Mouse (Mus musculus) midbrain, postnatal 0 days (tissue): ENCODE measurements around the gene Gm973. TPM values are rescaled to one million over a fixed set of nuclear protein-coding genes. Genes with fewer than 3 reads are reported as not detected.

ENCODE experiments used
- ATAC-seq: fragments of 200-750 bp; cut with Nextera tagmentation; 2 replicates; pipeline ENCODE4 v1.8.0; 2017; ENCODE audit warnings: moderate number of reproducible peaks, mild to moderate bottlenecking, moderate TSS enrichment, moderate library complexity; ENCODE audit not compliant: low FRiP score
- DNase-seq: peaks from one replicate; pipeline ENCODE4 v3.0.0-alpha.2; 2015; ENCODE audit warnings: low spot score
- H3K27ac ChIP-seq: fragments of 300-500 bp; sonication (generic); 2 replicates; pipeline ENCODE4 v1.5.1; 2014; ENCODE audit warnings: low read depth, mild to moderate bottlenecking, low read length, mixed read lengths
- H3K27me3 ChIP-seq: fragments of 300-500 bp; sonication (generic); 2 replicates; pipeline ENCODE4 v1.6.1; 2014; ENCODE audit warnings: low read length, control low read depth, mixed read lengths; ENCODE audit not compliant: insufficient read depth
- H3K36me3 ChIP-seq: fragments of 300-500 bp; sonication (generic); 2 replicates; pipeline ENCODE4 v1.6.1; 2014; ENCODE audit warnings: low read length, control low read depth, mixed read lengths; ENCODE audit not compliant: insufficient read depth
- H3K4me1 ChIP-seq: fragments of 300-500 bp; sonication (generic); 2 replicates; pipeline ENCODE4 v1.6.1; 2014; ENCODE audit warnings: mild to moderate bottlenecking, control low read depth, antibody characterized with exemption, low read length, mixed read lengths; ENCODE audit not compliant: insufficient read depth
- H3K4me2 ChIP-seq: fragments of 300-500 bp; sonication (generic); 2 replicates; pipeline ENCODE4 v1.6.1; 2014; ENCODE audit warnings: low read depth, mild to moderate bottlenecking, low read length, mixed read lengths; ENCODE audit not compliant: poor library complexity, severe bottlenecking
- H3K4me3 ChIP-seq: fragments of 300-500 bp; sonication (generic); 2 replicates; pipeline ENCODE4 v1.5.1; 2014; ENCODE audit warnings: low read depth, mild to moderate bottlenecking, low read length, moderate library complexity
- H3K9ac ChIP-seq: fragments of 300-500 bp; sonication (generic); replicated peaks from 2 replicates; pipeline ENCODE4 v1.6.1; 2014; ENCODE audit warnings: mild to moderate bottlenecking, low read length, moderate library complexity, mixed read lengths; ENCODE audit not compliant: poor library complexity, severe bottlenecking
- H3K9me3 ChIP-seq: fragments of 300-500 bp; sonication (generic); 2 replicates; pipeline ENCODE4 v1.6.1; 2016; ENCODE audit warnings: low read length, control low read depth
- CTCF ChIP-seq: IDR thresholded peaks from 2 replicates; pipeline ENCODE4 v1.5.1; 2016; ENCODE audit warnings: antibody characterized with exemption, mild to moderate bottlenecking
- WGBS: fragments of 180-500 bp; shearing (Covaris S2); extraction: QIAGEN DNeasy Blood & Tissue Kit; methylation state at CpG from one replicate; pipeline ENCODE4 v1.1.7; 2014; 5-methylcytosine and 5-hydroxymethylcytosine counted together
- polyA plus RNA-seq: library from polyadenylated mRNA; unstranded; fragments of >200 nt; fragmentation: Nextera tagmentation; extraction: Ambion mirVana; gene quantifications from 2 replicates; pipeline ENCODE4 v1.2.1, GENCODE M21; 2015
- total RNA-seq: library from RNA; depleted of rRNA; stranded (reverse); fragments of >200 nt; gene quantifications from 2 replicates; pipeline ENCODE4 v1.2.3, GENCODE M21; 2014; rRNA removed

The Gm973 gene
- total and polyA plus RNA-seq, 2 experiments from 2014 or later: 7.5 to 15.0 TPM

DNA sequence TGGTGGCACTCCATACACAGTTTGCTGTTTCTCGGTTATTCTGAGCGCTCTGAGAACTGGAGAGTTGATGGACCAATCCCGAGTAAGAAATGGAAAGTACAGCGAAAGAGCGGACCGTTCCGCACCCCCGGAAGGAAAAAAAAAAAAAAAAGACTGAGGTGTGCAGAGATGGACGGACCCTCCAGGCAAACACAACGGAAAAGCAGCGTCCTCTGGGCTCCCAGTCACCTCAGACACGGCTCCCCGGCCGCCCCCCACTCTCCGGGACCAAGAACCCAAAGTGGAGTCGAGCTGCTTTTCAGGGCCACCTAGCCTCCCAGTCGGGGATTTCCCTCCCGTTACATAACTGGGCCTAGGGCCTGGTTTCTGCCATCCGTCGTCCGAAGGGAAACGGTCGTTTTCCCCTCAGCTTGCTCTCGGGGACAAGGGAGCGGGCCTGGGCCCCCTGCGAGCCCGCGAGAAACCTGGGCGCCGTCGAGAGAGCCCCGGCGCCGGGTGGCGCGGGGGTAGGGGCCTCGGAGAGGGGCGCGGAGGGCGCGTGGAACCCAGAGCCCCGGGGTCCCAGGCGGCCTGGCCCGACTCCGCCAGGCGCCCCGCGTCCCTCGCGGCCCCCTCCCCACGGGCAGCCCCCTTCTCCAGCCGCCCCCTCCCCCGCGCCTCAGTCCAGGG lies 154.0 kb downstream of the Gm973 start:
- Histone ChIP-seq H3K9ac (peak overlapping the region; percentile 96), H3K9me3 (no peaks in the 10 kb centered on the region), H3K36me3 (no peaks in the 10 kb centered on the region), H3K4me2 (peak overlapping the region; percentile 85), H3K4me1 (no peaks in the 10 kb centered on the region), H3K27me3 (no peaks in the 10 kb centered on the region), H3K4me3 (peak overlapping the region; percentile 96), H3K27ac (peak overlapping the region; percentile 85)
- DNase-seq (peak; percentile 10), ATAC-seq (no peak; the same call in none of the 2 replicates)
- WGBS: under 1% methylated on average over 39 of the region's 54 CpGs
- no peak for TF ChIP-seq CTCF

- ATAC-seq (peak; percentile 95), DNase-seq (peak; percentile 95)
- TF ChIP-seq CTCF: no peak
- under 1% methylated on average over 36 of the region's 36 CpGs for whole genome bisulfite sequencing
- H3K4me3 ChIP-seq: peak within 1 kb of the TSS; percentile 96
- H3K9me3 ChIP-seq: no peaks in the 10 kb centered on the region
- H3K36me3 ChIP-seq: no peaks in the 10 kb centered on the region
- H3K4me2 ChIP-seq: peak within 1 kb of the TSS; percentile 85
- H3K27me3 ChIP-seq: no peaks in the 10 kb centered on the region
- peak within 1 kb of the TSS; percentile 96 for H3K9ac ChIP-seq
- peak within 1 kb of the TSS; percentile 85 for H3K27ac ChIP-seq
- H3K4me1 ChIP-seq: no peaks in the 10 kb centered on the region
These were observed 154.6 kb downstream of the Gm973 start, which contains the start of gene Sumo1 for GRCm38 (mm10) chr1:59670641-59671168. Sumo1 (minus strand) TSS chr1:59670834.

DNA sequence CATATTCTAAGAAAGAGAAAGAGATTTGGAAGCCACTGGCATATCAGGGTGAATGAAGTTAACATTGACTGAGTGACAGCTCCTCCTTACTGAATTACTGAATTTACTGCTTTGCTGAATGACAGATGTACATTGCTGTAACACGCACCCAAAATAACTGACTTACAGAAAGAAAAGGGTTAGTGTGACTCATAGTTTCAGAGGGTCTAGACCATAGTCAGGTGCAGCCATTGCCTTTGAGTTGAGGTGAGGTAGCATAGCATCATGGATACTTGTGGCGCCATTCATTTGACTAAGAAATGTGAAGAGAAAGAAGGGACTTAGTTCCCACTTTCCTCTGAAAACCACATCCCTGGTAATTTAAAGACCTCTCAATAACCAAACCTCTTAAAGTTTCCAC lies 157.6 kb downstream of the Gm973 start:
- no peak overlapping the region for H3K4me2 ChIP-seq
- 95% methylated on average over 2 of the region's 2 CpGs for WGBS
- no peak for ATAC-seq

GRCm38 (mm10) chr1:59683926-59684818 lies 168.1 kb downstream of the Gm973 start:
- H3K4me3 ChIP-seq: peak overlapping the region; percentile 67
- no peak overlapping the region for H3K27ac ChIP-seq
- no peaks in the 10 kb centered on the region for H3K9me3 ChIP-seq
- 0 out of 2 replicates have a peak overlapping the region, but pooled peaks have one; percentile 36 for H3K9ac ChIP-seq
- no peaks in the 10 kb centered on the region for H3K36me3 ChIP-seq
- H3K4me1 ChIP-seq: peaks cover 10% of the 10 kb centered on the region
- peak; percentile 50 for ATAC-seq
- peak overlapping the region; percentile 64 for H3K4me2 ChIP-seq
- DNase-seq: no peak
- H3K27me3 ChIP-seq: 0 out of 2 replicates have a peak, but pooled peaks cover 5% of the 10 kb centered on the region
- TF ChIP-seq CTCF: no peak
- WGBS: 11% methylated on average over 11 of the region's 11 CpGs

More for the DNA sequence above, 157.6 kb downstream of the Gm973 start:
- no peak for TF ChIP-seq CTCF
- Histone ChIP-seq H3K36me3 (no peaks in the 10 kb centered on the region), H3K4me1 (no peaks in the 10 kb centered on the region), H3K9me3 (no peaks in the 10 kb centered on the region), H3K27me3 (no peaks in the 10 kb centered on the region), H3K27ac (no peak overlapping the region), H3K9ac (no peak overlapping the region), H3K4me3 (no peak overlapping the region)
- no peak for DNase-seq

DNA sequence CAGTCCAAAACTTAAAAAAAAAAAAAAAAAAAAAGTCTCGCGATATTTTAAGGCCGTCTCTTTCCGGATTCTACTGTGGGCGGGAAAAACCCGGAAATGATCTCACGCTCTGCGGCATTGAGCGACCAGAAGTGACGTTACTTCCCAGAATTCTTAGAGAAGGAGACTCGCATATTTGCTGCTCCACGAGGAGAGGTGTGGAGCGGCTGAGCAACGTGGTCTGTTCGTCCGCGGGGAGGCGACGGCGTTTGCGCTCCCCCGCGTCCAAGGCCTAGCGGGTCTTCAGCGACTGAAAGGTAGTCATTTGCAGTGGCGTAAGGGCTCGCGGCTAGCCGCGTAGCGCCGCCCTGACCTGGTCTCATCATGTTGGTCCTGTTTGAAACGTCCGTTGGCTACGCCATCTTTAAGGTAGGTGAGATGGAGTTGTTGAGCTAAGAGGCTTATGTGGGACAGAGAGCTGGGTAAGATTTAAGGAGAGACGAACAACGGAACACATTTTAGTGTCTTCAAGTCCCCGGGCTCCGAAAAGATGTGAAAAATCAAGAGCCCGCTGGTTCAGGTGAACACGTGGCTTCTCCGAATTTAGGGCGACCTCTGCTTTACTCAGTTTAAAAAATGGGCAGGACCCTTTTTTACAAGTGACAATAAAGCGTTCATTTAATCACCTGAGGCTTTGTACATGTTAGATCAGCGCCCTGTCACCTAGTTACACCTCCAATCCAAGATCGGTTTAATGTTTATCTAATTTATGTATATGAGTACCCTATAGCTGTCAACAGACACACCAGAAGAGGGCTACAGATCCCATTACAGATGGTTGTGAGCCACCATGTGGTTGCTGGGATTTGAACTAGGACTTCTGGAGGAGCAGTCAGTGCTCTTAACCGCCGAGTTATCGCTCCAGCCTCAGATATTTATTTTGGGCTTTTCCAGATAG lies 169.0 kb downstream of the Gm973 start, which contains the start of gene Nop58:
Gene Nop58 (plus strand): TSS at position 153 of the 937 bp plus-strand sequence.
- Histone ChIP-seq H3K36me3 (no peaks in the 10 kb centered on the region), H3K27ac (peak within 1 kb of the TSS; percentile 85), H3K27me3 (0 out of 2 replicates have a peak, but pooled peaks cover 5% of the 10 kb centered on the region), H3K4me2 (peak within 1 kb of the TSS; percentile 92), H3K4me3 (peak within 1 kb of the TSS; percentile 67), H3K9me3 (no peaks in the 10 kb centered on the region), H3K9ac (peak within 1 kb of the TSS; percentile 71), H3K4me1 (peaks cover 10% of the 10 kb centered on the region)
- WGBS: under 1% methylated on average over 49 of the region's 49 CpGs
- ATAC-seq: peak; percentile 98
- no peak; the same call in 1 of the 2 replicates for TF ChIP-seq CTCF
- DNase-seq: peak; percentile 98

Other genes with a start within 250 kb of the Gm973 start
- 11.9 and 12.8 TPM in 2 replicates for gene Fzd7, start 33.8 kb upstream of the Gm973 start, total RNA-seq
- 1.6 and 1.7 TPM in 2 replicates for gene Fzd7, start 33.8 kb upstream of the Gm973 start, polyA plus RNA-seq
- 81.6 and 124 TPM in 2 replicates for gene Sumo1, start 154.6 kb downstream of the Gm973 start, total RNA-seq
- gene Sumo1, start 154.6 kb downstream of the Gm973 start, polyA plus RNA-seq: 304 and 319 TPM in 2 replicates
- 78.3 and 88.6 TPM in 2 replicates for gene Nop58, start 168.7 kb downstream of the Gm973 start, total RNA-seq
- gene Nop58, start 168.7 kb downstream of the Gm973 start, polyA plus RNA-seq: 117 and 146 TPM in 2 replicates
- gene Bmpr2, start 247.1 kb downstream of the Gm973 start, total RNA-seq: 65.2 and 83.9 TPM in 2 replicates
- 6.9 and 8.8 TPM in 2 replicates for gene Bmpr2, start 247.1 kb downstream of the Gm973 start, polyA plus RNA-seq